Mouse (Mus musculus) macrophage (primary cell): ENCODE results near the gene Btbd35f4. TPM values are rescaled to one million over a fixed set of nuclear protein-coding genes. Genes with fewer than 3 reads are reported as not detected.
"Not testable (repeated sequence)": the region's sequence is repeated elsewhere in the genome, so short reads cannot be mapped to it uniquely, and the experiment has no call there.

Source experiments
- H3K27ac ChIP-seq: fragments of 350-480 bp; formaldehyde crosslinking; 2 replicates; pipeline ENCODE4 v1.9.0; 2021
- H3K36me3 ChIP-seq: fragments of 350-480 bp; formaldehyde crosslinking; 2 replicates; pipeline ENCODE4 v1.9.0; 2021; ENCODE audit errors: inconsistent target
- H3K4me3 ChIP-seq: fragments of 350-480 bp; formaldehyde crosslinking; 2 replicates; pipeline ENCODE4 v1.9.0; 2021; ENCODE audit errors: inconsistent target
- H3K79me2 ChIP-seq: fragments of 350-480 bp; formaldehyde crosslinking; 2 replicates; pipeline ENCODE4 v1.9.0; 2021; ENCODE audit errors: inconsistent target
- whole genome bisulfite sequencing: methylation state at CpG from one replicate; pipeline ENCODE4 v1.1.7; 2026; ENCODE audit warnings: inconsistent platforms; ENCODE audit not compliant: missing documents; 5-methylcytosine and 5-hydroxymethylcytosine counted together
- polyA plus RNA-seq: library from polyadenylated mRNA; stranded (reverse); fragments of 250-400 nt; gene quantifications from 3 replicates; pipeline ENCODE4 v1.2.4, GENCODE M21; 2018; ENCODE audit warnings: inconsistent platforms
- total RNA-seq, 78 experiments: library from RNA; depleted of rRNA; stranded (reverse); fragments of 250-400 nt; gene quantifications; 1 replicate in 9 of 78; 2 replicates in 24 of 78; 3 replicates in 43 of 78; 4 replicates in 2 of 78; pipeline ENCODE4 v1.2.4; 2018; ENCODE audit warnings: inconsistent platforms in 56 of 78

The Btbd35f4 gene
- total RNA-seq (2018; cell fraction: chromatin; rRNA removed): not detected
- total RNA-seq (2018; cell fraction: cytosol; rRNA removed): not detected
- total RNA-seq (2018; cell fraction: nucleus; rRNA removed): not detected
- not detected in 3 replicates for polyA plus RNA-seq

DNA sequence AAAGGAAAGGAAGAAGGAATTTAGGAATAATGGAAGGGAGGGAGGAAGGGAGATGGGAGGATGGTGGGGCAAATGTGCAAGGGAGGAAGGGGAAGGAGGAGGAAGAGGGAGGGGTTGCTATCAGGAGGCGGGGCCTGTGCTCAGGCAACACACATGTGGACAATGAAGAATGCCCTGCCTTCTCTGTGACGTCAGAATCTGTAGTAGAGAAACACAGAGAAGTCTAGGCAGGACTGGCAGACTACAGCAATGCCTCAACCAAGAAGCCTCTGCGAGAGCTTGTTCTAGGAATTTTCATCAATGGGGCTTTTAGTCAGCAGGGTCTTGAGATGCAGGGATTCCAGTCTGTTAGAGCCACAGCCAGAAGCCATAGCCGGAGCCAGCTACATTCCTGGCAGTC lies at the start of gene Btbd35f4:
TSS of gene Btbd35f4 (plus strand) at position 301 of the 400 bp plus-strand sequence.
- H3K4me3 ChIP-seq, H3K79me2 ChIP-seq, H3K36me3 ChIP-seq, H3K27ac ChIP-seq: not testable (repeated sequence)
- WGBS: no CpG with 5 or more reads among the region's 4 CpGs

DNA sequence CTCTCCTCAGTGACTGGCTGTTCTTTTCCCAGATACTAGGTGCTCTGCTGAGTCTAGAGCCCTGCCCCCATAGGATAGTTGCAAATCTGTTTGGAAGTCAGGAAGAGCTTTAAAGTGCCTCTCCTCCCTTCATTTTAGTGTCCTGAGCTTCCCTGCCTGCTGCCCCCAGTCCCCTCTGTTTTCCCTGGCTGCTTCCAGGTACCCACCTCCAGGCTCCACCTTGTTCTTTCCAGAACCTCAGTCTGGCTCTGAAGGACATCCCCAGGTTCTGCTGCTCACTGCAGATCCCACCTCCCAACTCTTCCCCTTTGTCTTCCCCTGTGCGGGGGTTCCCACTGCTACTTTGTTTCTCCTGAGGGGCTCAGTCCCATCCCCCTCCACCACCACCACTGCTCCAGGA lies 39.7 kb downstream of the Btbd35f4 start:
- H3K36me3 ChIP-seq, H3K27ac ChIP-seq, H3K4me3 ChIP-seq, H3K79me2 ChIP-seq: not testable (repeated sequence)
- no CpG with 5 or more reads among the region's 1 CpGs for WGBS

Other genes starting within 250 kb of the Btbd35f4 start
- not detected in 3 replicates for gene Btbd35f27, start 151.6 kb downstream of the Btbd35f4 start, polyA plus RNA-seq